Mouse (Mus musculus) spleen, adult 2 months (tissue): ENCODE data around the gene Rpl10a. TPM values are rescaled to one million over a fixed set of nuclear protein-coding genes. Genes with fewer than 3 reads are reported as not detected.

Experiments used
- DNase-seq, 2 experiments: peaks; one replicate each; pipeline versions ENCODE4 v3.0.0 to v3.0.0-alpha.2; 2012 to 2021; ENCODE audit warnings: low spot score in 2 of 2, low read depth in 1 of 2
- H3K27ac ChIP-seq: fragments of 200-500 bp; 2 replicates; pipeline ENCODE4 v1.5.1; 2012; ENCODE audit warnings: low read length, inconsistent platforms; ENCODE audit not compliant: insufficient read depth
- H3K27me3 ChIP-seq: fragments of 200-500 bp; 2 replicates; pipeline ENCODE4 v1.6.1; 2012; ENCODE audit warnings: mild to moderate bottlenecking, moderate library complexity, low read length, inconsistent platforms; ENCODE audit not compliant: control insufficient read depth, insufficient read depth
- H3K36me3 ChIP-seq: fragments of 200-500 bp; 2 replicates; pipeline ENCODE4 v1.6.1; 2012; ENCODE audit warnings: mild to moderate bottlenecking, low read length, inconsistent platforms; ENCODE audit not compliant: control insufficient read depth, insufficient read depth
- H3K4me1 ChIP-seq: fragments of 200-500 bp; 2 replicates; pipeline ENCODE4 v1.6.1; 2011; ENCODE audit warnings: inconsistent platforms; ENCODE audit not compliant: control insufficient read depth, insufficient read depth, insufficient read length
- H3K4me3 ChIP-seq: fragments of 200-500 bp; 2 replicates; pipeline ENCODE4 v1.5.1; 2011; ENCODE audit warnings: mild to moderate bottlenecking, inconsistent platforms; ENCODE audit not compliant: insufficient read depth, insufficient read length; ENCODE audit errors: extremely low read depth
- CTCF ChIP-seq: fragments of 200-500 bp; IDR thresholded peaks from 2 replicates; pipeline ENCODE4 v1.5.1; 2011; ENCODE audit warnings: mild to moderate bottlenecking, inconsistent platforms; ENCODE audit not compliant: insufficient read depth, insufficient read length, insufficient replicate concordance; ENCODE audit errors: extremely low read depth
- POLR2A ChIP-seq: fragments of 200-500 bp; IDR thresholded peaks from 2 replicates; pipeline ENCODE4 v1.6.1; 2011; ENCODE audit warnings: low read depth, low read length, inconsistent platforms
- WGBS: fragments of 180-500 bp; shearing (Covaris S2); methylation state at CpG from one replicate; pipeline ENCODE4 v1.1.7; 2018; 5-methylcytosine and 5-hydroxymethylcytosine counted together
- polyA plus RNA-seq: library from polyadenylated mRNA; depleted of rRNA; stranded (reverse); fragments of >200 nt; gene quantifications from 2 replicates; pipeline ENCODE4 v1.2.3, GENCODE M21; 2012; rRNA removed

The Rpl10a gene
- polyA plus RNA-seq, 1 experiment: 4,168 TPM

DNA sequence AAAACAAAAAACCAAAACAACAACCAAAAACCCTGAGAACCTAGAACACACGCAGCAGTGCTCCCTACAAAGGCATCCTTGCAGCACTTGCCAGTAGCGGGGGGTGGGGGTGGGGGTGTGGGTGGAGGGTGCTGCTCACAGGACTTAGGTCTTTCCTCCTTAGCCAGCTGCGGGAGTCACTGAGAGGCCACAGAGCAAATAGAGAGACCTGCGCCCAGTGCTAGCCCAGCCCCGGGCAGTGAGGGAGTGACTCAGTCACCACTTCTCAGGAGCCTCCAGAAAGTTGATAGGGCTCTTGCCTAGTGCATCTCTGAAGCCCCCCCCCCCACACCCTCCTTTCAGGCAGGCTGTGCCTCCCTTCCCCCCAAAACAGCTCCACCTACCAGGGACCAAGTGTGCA, 40.8 kb downstream of the Rpl10a start:
- no peak for DNase-seq
- H3K4me1 ChIP-seq: no peaks in the 10 kb centered on the region
- peaks cover 13% of the 10 kb centered on the region; the same call in 1 of the 2 replicates for H3K27me3 ChIP-seq
- H3K36me3 ChIP-seq: no peaks in the 10 kb centered on the region
- no peak for TF ChIP-seq CTCF
- no peak for TF ChIP-seq POLR2A
- H3K27ac ChIP-seq: no peak overlapping the region
- 78% methylated on average over 5 of the region's 5 CpGs for WGBS
- H3K4me3 ChIP-seq: no peak overlapping the region

- DNase-seq: no peak
- 87% methylated on average over 2 of the region's 2 CpGs for WGBS
- no peak overlapping the region for H3K4me3 ChIP-seq
- peaks cover 5% of the 10 kb centered on the region; the same call in 1 of the 2 replicates for H3K27me3 ChIP-seq
- H3K36me3 ChIP-seq: no peaks in the 10 kb centered on the region
- no peaks in the 10 kb centered on the region for H3K4me1 ChIP-seq
- H3K27ac ChIP-seq: no peak overlapping the region
- TF ChIP-seq POLR2A: no peak
- TF ChIP-seq CTCF: no peak
Measured at GRCm38 (mm10) chr17:28371286-28371685, 43.0 kb downstream of the Rpl10a start.

- no peaks in the 10 kb centered on the region for H3K36me3 ChIP-seq
- 84% methylated on average over 1 of the region's 1 CpGs for WGBS
- H3K27ac ChIP-seq: no peak overlapping the region
- H3K27me3 ChIP-seq: peaks cover 5% of the 10 kb centered on the region
- DNase-seq: no peak
- TF ChIP-seq CTCF (no peak), POLR2A (no peak)
- no peak overlapping the region for H3K4me3 ChIP-seq
- no peaks in the 10 kb centered on the region for H3K4me1 ChIP-seq
Measured at GRCm38 (mm10) chr17:28371941-28372340, 43.7 kb downstream of the Rpl10a start.

DNA sequence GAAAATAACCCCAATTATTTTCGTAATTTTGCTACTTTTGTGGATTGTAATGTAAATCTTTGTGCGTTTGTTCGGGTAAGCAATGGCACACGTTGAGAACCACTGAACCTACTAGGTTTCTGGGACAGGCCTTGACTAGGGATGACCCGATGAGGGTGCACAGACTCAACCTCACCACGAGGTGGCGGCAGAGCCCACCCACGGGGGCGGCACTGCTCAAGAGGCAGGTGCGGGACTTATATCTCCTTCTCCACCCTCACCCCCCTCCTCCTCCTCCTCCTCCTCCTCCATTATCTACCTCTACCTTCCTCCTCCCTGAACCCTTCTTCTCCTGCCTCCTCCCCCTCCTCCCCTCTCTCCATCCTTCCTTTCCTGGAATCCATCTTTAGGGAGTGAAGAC, 45.5 kb downstream of the Rpl10a start:
- H3K4me1 ChIP-seq: no peaks in the 10 kb centered on the region
- H3K27ac ChIP-seq: no peak overlapping the region
- TF ChIP-seq POLR2A: no peak
- peak; percentile 83 for TF ChIP-seq CTCF
- no peaks in the 10 kb centered on the region for H3K36me3 ChIP-seq
- no peak overlapping the region for H3K4me3 ChIP-seq
- H3K27me3 ChIP-seq: peaks cover 5% of the 10 kb centered on the region
- DNase-seq: peak in 1 of 2 experiments; percentile 40
- WGBS: 19% methylated on average over 10 of the region's 10 CpGs

DNA sequence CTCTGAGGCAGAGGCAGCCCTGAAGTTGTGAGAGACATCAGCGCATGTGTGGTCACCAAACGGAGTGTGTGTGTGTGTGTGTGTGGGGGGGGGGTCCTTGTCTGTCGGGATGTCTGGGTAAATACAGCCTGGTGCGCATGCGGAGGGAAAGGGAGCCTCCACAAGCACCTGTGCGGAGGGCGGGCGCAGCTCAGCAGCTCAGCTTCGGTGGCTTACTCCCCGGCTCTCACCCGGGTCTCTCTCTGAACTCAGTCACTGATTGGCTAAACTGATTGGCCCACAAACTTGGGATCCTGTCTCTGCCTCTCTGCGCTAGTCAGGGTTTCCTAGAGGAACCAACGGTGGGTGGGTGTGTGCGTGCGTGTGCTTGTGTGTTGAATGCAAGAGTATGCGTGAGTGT, 46.2 kb downstream of the Rpl10a start:
- no peaks in the 10 kb centered on the region for H3K36me3 ChIP-seq
- no peak for DNase-seq
- H3K27me3 ChIP-seq: peaks cover 5% of the 10 kb centered on the region
- H3K4me3 ChIP-seq: no peak overlapping the region
- 17% methylated on average over 14 of the region's 16 CpGs for WGBS
- H3K4me1 ChIP-seq: no peaks in the 10 kb centered on the region
- H3K27ac ChIP-seq: no peak overlapping the region
- TF ChIP-seq CTCF (no peak), POLR2A (no peak)

DNA sequence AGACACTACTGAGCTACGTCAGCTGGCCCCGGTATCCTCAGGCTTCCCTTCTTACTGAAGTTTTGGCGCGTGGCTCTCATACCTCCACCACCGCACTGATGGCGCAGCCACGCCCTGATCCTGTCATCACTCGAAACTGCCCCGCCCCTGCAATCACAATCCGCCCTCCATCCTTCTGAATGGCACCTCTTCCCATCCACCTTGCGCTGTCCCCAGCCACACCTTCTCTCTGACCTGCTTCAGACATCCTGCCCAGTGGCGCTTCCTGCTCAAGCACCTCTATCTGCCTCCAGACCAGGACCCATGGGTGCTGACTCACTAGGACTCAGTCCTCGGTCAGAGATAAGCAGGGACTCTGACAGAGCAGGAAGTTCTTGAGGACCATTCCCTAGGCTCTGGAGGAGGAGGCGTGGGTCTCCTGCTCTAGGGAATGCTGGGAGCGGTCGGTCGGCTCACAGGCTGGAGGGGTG, 47.4 kb downstream of the Rpl10a start:
- H3K27ac ChIP-seq: no peak overlapping the region
- 15% methylated on average over 17 of the region's 17 CpGs for WGBS
- H3K4me1 ChIP-seq: no peaks in the 10 kb centered on the region
- DNase-seq: no peak
- TF ChIP-seq POLR2A (no peak), CTCF (no peak)
- no peaks in the 10 kb centered on the region for H3K36me3 ChIP-seq
- peaks cover 5% of the 10 kb centered on the region for H3K27me3 ChIP-seq
- no peak overlapping the region for H3K4me3 ChIP-seq

- no peak overlapping the region for H3K27ac ChIP-seq
- DNase-seq: no peak
- WGBS: 34% methylated on average over 6 of the region's 6 CpGs
- H3K4me3 ChIP-seq: no peak overlapping the region
- H3K4me1 ChIP-seq: no peaks in the 10 kb centered on the region
- no peaks in the 10 kb centered on the region for H3K36me3 ChIP-seq
- no peaks in the 10 kb centered on the region; the same call in 1 of the 2 replicates for H3K27me3 ChIP-seq
- TF ChIP-seq POLR2A (no peak), CTCF (no peak)
Measured at GRCm38 (mm10) chr17:28380255-28380654, 52.0 kb downstream of the Rpl10a start.

Other genes starting within 250 kb of the Rpl10a start
- 0.58 and 0.92 TPM in 2 replicates for gene Tcp11, start 247.8 kb upstream of the Rpl10a start, polyA plus RNA-seq
- gene Scube3, start 186.3 kb upstream of the Rpl10a start, polyA plus RNA-seq: 1.6 and 2.0 TPM in 2 replicates
- gene Zfp523, start 151.3 kb upstream of the Rpl10a start, polyA plus RNA-seq: 31.0 and 33.2 TPM in 2 replicates
- gene Def6, start 120.7 kb upstream of the Rpl10a start, polyA plus RNA-seq: 69.7 and 79.0 TPM in 2 replicates
- 23.2 and 28.8 TPM in 2 replicates for gene Ppard, start 95.8 kb upstream of the Rpl10a start, polyA plus RNA-seq
- 17.2 and 19.3 TPM in 2 replicates for gene Fance, start 15.0 kb upstream of the Rpl10a start, polyA plus RNA-seq
- 4.3 and 5.0 TPM in 2 replicates for gene Tead3, start 22.3 kb downstream of the Rpl10a start, polyA plus RNA-seq
- gene Tulp1, start 36.8 kb downstream of the Rpl10a start, polyA plus RNA-seq: 0.15 and 0.25 TPM in 2 replicates
- gene Fkbp5, start 189.1 kb downstream of the Rpl10a start, polyA plus RNA-seq: 26.1 and 29.7 TPM in 2 replicates
- 0.25 and 0.32 TPM in 2 replicates for gene Armc12, start 202.3 kb downstream of the Rpl10a start, polyA plus RNA-seq
- gene Clpsl2, start 220.9 kb downstream of the Rpl10a start, polyA plus RNA-seq: not detected in 2 replicates
- gene Clps, start 232.3 kb downstream of the Rpl10a start, polyA plus RNA-seq: 8,275 and 8,966 TPM in 2 replicates
- gene Lhfpl5, start 247.2 kb downstream of the Rpl10a start, polyA plus RNA-seq: not detected in 2 replicates